Mouse (Mus musculus): Measurements from ENCODE around the gene Olfr70. TPM values are rescaled to one million over a fixed set of nuclear protein-coding genes. Genes with fewer than 3 reads are reported as not detected.

The Olfr70 gene
- total RNA-seq, 2 experiments from 2014 or later = not detected

DNA sequence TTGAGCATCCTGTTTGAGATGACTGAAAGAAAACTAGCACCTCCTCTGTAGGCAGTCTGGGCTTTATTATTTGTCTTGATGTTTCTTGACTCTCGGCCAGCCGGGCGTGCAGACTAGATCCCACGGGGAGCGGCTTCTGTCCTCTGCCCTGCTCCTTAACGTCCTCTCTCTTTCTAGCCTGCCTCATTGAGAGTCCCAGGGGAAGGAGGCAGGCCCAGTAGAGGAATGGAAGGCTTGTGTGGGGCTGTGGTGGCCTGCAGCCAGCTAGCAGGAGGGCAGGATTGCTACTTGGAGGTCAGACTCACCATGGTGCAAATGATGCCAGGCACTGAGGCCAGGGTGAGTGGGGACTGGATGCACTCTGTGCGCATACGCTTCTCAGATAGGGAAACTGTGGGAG, 3.2 kb upstream of the Olfr70 start:
- intact Hi-C loops (cut with DNase I) = no loop called here
- TF ChIP-seq CTCF (IDR thresholded peaks at IDR 0.05) = no peak
- DNase-seq = no peak
- Histone ChIP-seq H3K4me3 (no peak overlapping the region), H3K27ac (no peak overlapping the region)

DNA sequence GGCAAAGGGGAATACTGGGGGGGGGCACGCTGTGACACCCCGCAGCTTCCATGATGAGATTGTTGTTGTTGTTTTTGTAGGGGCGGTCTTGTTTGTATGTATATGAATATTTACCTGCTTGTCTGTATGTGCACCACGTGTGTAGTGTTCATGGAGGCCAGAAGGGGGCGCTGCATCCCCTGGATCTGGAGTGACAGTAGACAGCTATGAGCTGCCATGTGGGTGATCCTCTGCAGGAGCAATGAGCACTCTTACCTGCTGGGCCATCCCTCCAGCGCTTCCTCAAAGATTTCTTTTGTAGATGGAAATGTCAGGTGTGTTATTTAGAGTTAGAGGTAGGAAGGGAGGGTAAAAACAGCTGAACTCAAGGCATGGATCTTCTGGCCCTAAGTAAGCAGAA, 2.8 kb upstream of the Olfr70 start:
- Histone ChIP-seq H3K4me3 (no peak overlapping the region), H3K27ac (no peak overlapping the region)
- intact Hi-C loops (cut with DNase I) = no loop called here
- peak; percentile 10; the same call in 1 of the 2 replicates for TF ChIP-seq CTCF (IDR thresholded peaks at IDR 0.05)
- no peak for DNase-seq

DNA sequence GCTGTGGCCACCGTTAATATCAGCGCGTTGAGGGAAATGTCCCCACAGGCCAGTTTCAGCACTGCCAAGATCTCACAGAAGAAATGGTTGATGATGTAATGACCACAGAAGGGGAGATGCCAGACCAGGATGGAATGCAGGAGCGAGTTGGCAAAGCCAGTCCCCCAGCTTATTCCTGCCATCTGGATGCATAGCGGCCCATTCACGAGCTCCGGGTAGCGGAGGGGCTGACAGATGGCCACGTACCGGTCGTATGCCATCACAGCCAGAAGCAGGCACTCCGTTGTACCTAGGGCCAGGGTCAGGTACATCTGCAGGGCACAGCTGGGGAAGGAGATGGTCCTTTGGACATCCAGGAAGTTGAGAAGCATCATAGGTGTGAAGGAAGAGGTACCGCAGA, 4.0 kb downstream of the Olfr70 start:
- TF ChIP-seq CTCF (IDR thresholded peaks at IDR 0.05) = no peak
- H3K27ac ChIP-seq = no peak overlapping the region
- no peak overlapping the region for H3K4me3 ChIP-seq
- intact Hi-C loops (cut with DNase I) = no loop called here
- no peak for DNase-seq

DNA sequence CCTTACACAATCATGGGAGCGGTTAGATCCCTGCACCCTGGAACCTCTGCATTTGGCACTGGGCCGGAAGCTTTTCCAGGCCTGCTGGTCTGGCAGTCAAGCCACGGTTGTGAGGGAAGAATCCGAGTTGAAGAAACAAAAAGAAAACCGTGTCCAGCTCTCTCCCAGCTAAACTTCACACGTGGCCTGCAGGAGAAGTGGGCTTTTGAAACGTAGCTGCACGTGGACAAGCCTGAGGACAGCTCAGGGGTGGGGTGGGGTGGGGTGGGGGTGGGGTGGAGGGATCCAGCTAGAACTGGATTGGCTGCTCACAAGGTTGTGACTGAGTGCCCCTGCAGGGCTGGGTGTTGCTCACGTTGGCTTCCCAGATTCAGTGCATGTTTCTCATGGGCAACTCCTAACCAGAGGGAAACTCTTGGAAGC, 5.3 kb downstream of the Olfr70 start:
- intact Hi-C loops (cut with DNase I) = no loop called here
- no peak overlapping the region for H3K4me3 ChIP-seq
- no peak for TF ChIP-seq CTCF (IDR thresholded peaks at IDR 0.05)
- peak overlapping the region; percentile 46 for H3K27ac ChIP-seq
- peak; percentile 76 for DNase-seq

DNA sequence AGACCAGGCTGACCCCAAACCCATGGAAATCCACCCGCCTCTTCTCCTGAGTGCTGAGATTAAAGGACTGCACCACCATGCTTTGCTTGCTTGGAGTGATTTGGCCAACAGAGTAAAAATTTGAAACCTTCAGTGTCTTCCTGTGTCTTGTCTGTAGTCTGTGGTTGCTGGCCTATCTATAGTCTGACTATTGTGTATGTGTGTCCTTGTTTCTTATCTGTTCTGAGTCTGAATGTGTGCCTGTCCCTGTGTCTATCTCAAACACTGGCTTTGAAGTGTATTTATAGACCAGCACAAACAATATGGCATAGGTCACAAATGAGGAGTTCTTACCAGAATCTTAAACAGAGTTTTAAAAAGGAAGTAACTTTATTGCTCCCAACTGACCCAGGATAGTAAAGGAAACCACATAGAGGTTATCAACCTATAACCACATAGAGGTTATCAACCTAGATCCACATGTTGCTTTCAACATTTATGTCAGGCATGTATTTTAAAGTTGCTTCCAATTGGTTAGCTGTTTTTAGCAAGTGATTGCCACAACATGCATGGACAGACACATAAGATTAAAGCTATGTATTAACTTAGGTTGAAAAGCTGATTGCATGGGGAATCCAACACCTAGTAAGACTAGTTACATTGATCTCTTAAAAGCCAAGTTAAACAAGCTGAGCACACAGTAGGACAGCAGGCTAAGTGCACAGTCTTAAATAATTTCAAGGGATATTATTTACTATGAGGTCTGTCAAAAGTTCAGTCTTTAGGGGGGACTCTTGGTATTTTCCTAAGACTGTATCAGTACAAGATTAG, 6.0 kb downstream of the Olfr70 start:
- intact Hi-C loops (cut with DNase I) = no loop called here
- peak overlapping the region; percentile 16; the same call in 1 of the 2 replicates for H3K27ac ChIP-seq
- no peak for DNase-seq
- TF ChIP-seq CTCF (IDR thresholded peaks at IDR 0.05) = no peak
- H3K4me3 ChIP-seq = no peak overlapping the region

DNA sequence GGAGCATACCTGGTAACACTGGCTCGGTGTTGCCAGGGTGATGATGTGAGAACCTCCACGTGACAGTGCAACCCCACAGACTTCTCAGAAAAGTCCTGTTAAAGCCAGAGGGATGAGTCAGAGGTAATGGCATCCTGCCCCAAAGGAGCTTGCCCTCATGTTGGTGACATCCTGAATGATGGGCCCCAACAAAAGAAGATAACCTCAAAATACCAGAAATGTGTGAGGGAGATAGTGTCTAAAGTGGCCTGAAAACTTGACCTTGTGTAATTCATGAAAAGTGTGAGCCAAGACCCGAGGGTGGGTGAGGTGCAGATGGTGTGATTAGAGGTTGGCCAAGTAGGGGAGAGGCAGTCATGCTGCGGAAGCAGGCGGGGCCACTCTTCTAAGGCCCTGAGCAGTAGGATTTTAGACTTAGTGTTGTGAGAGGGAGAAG, 6.8 kb downstream of the Olfr70 start:
- peak; percentile 45 for DNase-seq
- intact Hi-C loops (cut with DNase I) = no loop called here

DNA sequence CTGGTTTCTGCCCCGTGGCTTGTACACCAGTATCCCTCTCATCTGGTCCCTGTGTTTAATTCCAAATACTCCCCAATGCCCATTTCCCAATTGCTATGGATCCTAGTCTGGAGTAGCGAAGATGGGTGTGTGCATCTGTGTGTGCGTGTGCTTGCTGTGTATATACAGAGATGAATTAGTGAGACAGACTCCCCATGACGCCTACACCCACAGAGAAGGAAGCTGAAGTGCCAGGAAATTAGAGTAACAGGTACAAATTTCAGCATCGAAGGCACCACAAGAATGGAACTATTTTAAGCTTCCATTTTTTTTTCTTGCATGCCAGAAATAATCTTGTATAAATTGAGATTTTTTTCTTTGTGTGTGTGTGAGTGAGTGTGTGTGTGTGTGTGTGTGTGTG, 9.6 kb downstream of the Olfr70 start:
- no peak for DNase-seq
- Histone ChIP-seq H3K27ac (no peak overlapping the region), H3K4me3 (no peak overlapping the region)
- no peak for TF ChIP-seq CTCF (IDR thresholded peaks at IDR 0.05)
- intact Hi-C loops (cut with DNase I) = no loop called here

More for the DNA sequence above, 6.8 kb downstream of the Olfr70 start:
- H3K27ac ChIP-seq = 0 out of 2 replicates have a peak overlapping the region, but pooled peaks have one; percentile 6
- no peak overlapping the region for H3K4me3 ChIP-seq
- no peak for TF ChIP-seq CTCF (IDR thresholded peaks at IDR 0.05)

DNA sequence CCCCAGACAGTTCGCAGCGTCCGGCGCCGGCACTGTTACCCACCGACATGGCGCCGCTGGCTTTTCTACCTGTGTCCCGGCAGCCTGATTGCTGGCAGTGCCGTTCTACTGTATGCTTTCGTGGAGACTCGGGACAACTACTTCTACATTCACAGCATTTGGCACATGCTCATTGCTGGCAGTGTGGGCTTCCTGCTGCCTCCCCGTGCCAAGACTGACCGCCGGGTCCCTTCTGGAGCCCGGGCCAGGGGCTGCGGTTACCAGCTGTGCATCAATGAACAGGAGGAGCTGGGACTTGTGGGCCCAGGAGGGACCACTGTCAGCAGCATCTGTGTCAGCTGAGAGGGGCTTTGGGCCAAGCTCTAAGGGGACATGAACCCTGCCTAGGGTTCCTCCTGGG, 10.6 kb downstream of the Olfr70 start:
- no peak overlapping the region for H3K4me3 ChIP-seq
- intact Hi-C loops (cut with DNase I) = no loop called here
- no peak for TF ChIP-seq CTCF (IDR thresholded peaks at IDR 0.05)

DNA sequence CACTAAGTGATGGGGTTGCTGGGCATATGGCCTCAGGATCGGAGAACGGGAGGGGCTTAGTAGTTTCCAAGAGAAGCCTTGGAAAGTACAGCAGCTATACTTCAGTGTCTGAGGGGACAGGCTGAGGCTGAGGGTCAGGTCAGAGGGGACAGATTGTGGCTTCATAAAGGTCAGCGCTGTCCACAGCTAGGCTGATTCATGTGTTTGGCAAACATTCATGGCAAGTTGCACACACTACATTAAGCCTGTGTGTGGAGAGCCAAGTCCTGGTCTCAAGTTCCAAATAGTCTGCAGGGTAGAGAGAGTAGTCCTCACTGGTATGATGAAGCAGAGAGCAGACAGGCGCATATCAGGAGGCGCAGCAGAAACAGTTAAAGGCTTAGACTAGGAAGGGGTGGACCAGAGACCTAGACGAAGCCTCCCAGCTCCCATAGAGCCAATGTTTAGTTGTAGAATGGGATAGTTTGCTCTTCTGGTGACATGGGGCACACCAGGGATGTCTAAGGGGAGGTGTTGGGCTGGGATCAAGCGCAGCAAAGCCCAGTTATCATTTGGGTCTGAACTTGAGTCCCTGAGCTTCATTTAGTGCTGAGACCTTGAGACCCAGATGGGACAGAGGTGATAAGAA, 21.1 kb downstream of the Olfr70 start:
- peak; percentile 84 for DNase-seq
- TF ChIP-seq CTCF (IDR thresholded peaks at IDR 0.05) = no peak
- no peak overlapping the region for H3K4me3 ChIP-seq
- intact Hi-C loops (cut with DNase I) = no loop called here
- H3K27ac ChIP-seq = peak overlapping the region; percentile 75

More for the DNA sequence above, 10.6 kb downstream of the Olfr70 start:
- no peak overlapping the region for H3K27ac ChIP-seq
- DNase-seq = no peak

DNA sequence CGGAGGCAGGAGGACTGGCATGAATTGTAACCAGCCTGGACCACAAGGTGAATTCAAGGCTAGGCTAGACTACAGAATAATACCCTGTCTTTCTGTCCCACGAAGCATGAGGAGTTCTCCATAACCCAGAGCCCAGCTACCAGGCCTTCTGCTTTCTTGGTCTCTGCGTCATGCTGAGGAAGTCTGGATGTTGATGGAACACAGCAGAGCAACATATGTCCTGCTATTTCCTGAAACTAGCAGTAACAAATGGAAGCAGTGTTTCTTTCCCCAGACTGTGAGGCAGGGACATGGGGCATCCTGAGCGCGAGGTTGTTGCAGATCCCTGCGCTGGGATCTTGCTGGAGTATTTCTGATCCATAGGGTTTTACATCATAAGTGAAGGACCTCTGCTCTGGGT, 22.1 kb downstream of the Olfr70 start:
- TF ChIP-seq CTCF (IDR thresholded peaks at IDR 0.05) = no peak
- DNase-seq = no peak
- H3K4me3 ChIP-seq = no peak overlapping the region
- intact Hi-C loops (cut with DNase I) = no loop called here
- peak overlapping the region; percentile 75; the same call in 1 of the 2 replicates for H3K27ac ChIP-seq

DNA sequence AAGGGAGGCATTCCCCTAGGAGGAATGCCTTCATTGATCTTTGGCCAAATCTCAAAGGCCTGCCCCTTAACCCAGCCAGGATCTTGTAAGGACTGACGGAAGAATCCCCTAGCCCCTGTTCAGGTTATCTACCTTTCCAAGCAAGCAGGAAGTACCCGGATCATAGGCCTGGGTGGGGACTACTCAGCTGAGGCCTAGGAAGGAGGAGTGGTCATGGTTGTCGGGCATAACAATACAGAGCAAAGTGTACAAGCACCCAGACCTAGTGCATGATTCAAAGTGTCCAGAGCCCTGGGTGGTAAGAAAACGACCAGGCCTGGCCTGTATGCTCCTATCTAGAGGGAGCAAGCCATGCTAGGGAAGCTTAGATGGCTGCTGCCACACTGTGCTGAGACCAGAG, 25.0 kb downstream of the Olfr70 start:
- no peak for DNase-seq
- intact Hi-C loops (cut with DNase I) = no loop called here
- Histone ChIP-seq H3K4me3 (no peak overlapping the region), H3K27ac (no peak overlapping the region)
- TF ChIP-seq CTCF (IDR thresholded peaks at IDR 0.05) = no peak

DNA sequence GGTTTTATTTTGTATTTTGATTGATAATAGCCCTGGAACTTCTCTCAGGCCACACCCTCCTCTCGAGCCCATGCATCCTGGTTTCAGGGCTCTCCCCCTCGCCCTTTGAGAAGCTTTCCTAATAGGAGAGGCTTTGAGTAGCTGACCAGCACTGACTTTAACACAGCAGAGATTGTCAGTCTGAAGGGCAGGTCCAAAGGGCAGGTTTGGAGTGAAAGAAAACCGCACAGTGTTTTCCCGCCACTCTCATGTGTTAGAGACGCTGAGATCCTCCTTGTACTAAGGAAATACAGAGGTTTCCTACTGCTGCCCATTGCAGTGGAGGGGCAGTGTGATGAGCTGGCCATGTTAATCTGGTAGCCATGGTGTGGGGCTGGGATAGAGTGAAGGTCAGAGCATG, 25.6 kb downstream of the Olfr70 start:
- intact Hi-C loops (cut with DNase I) = no loop called here
- no peak for TF ChIP-seq CTCF (IDR thresholded peaks at IDR 0.05)
- no peak for DNase-seq
- Histone ChIP-seq H3K27ac (no peak overlapping the region), H3K4me3 (no peak overlapping the region)

DNA sequence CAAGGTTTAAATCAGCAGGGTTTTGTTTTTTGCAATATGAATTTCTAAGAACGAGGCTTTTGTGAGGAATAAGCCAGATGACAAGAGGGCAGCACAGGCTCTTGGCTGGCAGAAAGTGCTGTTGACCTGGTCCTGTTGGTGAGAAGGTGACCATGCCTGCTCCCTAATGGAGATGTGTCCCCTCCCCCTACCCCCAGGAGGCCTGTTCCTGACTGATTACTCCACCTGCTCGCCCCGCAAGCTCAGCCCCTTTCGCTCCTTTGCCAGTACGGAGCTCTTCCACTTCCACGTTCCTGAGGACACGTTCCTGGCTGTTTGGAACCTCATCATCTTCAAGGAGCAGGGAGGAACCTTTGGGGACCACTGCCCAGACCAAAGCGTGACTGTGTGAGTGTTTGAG, 26.9 kb downstream of the Olfr70 start:
- Histone ChIP-seq H3K4me3 (no peak overlapping the region), H3K27ac (no peak overlapping the region)
- DNase-seq = no peak
- TF ChIP-seq CTCF (IDR thresholded peaks at IDR 0.05) = no peak
- intact Hi-C loops (cut with DNase I) = no loop called here

Measured in gastrocnemius, adult 2 months (tissue).